Mouse (Mus musculus) urinary bladder, postnatal 14 days (tissue): ENCODE measurements around the gene Tecpr1.

ENCODE experiments used
- DNase-seq: peaks from one replicate; pipeline ENCODE4 v3.0.0; 2021; ENCODE audit warnings: low spot score

Tecpr1 gene

DNA sequence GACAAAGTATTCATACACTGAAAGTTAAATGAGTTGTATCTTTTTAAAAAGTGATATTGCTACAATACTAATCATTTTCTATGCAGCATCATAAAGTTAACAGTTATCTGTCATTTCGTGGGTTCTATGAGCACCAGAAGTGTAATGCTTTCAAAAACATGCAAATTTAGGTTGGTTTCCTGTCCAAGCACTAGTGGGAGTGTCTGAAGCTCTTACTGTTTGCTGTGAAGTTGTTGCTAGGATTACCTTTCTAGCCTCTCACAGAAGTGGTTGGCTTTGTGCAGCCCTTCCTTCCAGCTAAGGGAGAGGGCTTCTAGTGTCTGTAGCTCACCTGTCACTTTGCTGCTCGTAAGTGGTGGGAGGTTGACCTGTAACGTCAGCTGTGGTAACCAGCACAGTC, 57.7 kb downstream of the Tecpr1 start:
- DNase-seq: no peak

DNA sequence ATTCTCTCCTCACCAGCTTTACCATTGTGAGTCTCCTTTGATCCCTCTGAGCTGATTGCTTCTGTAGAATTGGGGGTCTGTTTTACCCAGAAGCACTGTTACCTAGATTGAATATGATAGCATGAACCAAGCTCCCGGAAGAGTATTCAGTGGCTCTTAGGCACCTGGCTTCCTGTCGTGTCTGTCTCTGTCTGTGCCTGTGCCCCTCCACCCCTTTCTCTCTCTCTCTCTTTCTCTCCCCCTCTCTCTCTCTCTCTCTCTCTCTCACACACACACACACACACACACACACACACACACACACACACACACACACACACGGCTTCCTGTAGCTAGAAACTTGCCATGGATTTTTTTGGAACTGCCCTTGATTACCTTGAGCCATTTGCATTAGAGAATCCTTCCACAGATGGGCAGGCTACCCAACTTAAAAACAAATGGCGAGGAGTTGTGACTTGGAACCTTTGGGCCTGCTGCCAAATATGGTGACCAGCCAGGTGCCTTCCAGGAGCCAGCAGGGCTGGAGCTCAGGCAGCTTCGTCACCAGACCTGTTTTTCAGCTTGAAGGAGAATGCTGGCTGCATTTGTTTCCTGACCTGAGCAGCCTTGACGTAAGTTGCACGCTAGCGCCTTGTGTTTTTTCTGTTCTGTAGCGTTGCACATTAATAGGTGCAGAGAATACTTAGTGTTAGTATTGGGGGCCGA, 60.5 kb downstream of the Tecpr1 start:
- DNase-seq: peak; percentile 90

DNA sequence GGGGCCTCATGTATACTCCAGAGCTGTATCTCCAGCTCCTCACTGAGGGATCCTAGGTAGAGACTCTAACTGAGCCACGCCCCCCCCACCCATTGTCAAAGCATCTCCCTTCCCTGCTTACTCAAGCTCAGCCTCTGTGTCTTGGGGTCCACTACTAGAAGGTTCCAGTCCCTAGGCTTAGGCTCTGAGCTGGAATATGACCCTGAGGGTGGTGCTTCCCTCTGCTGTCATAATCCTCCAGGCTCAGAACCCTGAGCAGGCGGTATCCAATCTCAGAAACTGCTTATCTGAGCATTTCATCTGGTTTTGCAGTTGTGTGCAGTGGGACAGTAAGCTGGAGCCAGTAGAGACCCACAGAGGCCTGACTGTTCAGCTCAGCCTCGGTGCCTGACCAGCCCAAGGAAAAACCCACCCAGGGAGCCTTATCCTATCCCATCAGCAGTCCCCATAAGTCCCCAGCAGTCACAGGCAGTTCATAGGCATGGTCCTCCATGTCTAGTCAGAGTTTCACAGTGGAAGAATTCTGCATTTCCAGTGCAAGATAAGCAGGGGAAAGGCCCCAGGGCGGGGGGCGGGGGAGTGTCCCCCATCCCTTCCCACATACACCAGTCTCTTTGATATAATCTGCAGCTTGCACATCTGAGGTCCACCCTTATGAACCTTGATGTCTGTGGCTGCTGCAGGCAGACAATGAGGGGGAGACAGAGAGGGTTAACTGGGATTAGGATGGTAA, 61.2 kb downstream of the Tecpr1 start:
- DNase-seq: no peak

DNA sequence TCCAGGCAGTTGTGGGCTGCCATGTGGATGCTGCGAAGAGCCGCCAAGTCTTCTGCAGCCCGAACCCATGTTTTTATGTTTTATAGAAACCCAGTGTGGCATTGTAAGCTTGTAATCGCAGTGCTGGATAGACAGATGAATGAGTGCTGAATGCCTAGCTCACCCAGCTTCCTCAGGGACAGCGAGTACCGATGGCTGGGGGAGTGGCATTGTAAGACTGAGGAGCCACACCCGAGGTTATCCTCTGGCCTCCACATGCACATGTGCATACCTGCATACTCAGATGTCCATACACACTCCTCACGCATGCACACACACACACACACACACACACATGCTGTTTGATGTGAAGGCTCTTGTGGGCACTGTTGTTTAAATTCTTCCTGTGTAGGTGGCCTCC, 64.3 kb downstream of the Tecpr1 start:
- DNase-seq: peak; percentile 19

DNA sequence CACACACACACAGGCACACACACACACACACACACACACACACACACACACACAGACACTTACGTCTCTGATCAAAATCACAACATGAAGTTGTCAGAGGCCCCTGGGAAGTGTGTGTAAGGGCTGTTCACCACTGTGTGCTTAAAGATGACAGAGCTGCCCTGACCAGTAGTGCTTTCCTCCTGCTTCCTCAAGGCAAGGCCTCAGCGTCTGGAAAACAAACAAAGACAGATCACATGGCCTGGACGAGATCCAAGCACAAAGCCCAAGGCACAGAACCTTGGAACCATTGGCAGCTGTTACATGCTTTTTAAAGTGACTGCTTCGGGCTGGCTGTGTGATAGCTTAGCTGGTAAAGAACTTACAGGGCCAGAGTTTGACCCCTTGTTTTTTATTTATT, 64.8 kb downstream of the Tecpr1 start:
- DNase-seq: peak; percentile 85

DNA sequence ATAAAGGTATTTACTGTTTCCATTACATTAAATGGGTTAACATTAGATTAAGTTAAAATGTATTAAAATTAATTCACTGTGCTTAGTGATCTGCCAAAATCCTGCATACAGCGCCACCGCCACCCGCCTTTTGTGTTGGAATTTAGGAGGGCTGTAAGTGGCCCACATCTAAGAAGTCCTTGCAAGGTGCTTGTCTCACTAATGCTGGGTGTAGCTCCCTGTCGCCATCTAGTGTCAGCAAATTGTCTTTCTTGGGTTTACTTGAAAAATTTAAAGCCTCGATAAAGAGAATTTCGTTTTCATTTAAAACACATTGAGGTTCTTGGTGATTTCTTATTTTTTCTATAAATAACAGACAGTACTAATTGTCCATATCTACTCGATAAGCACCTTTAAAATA, 68.9 kb downstream of the Tecpr1 start:
- peak; percentile 65 for DNase-seq

DNA sequence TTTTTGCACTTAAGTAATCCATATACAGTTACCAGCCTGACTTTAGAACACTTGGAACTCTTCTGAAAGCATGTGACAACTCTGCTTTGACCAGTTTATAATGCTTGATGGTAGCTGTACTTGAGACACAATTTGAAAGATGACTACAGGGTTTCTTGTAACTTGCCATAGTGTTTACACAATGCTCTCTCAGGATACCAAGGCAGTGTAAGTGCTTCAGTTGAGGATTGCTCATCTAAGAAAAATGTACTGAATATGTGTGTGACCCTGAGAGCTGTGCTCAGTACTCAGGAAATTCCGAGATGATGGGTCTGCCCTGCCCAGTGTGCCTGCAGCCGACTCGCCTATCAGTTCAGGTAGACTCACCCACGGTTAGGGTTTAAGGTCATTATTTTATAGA, 72.1 kb downstream of the Tecpr1 start:
- DNase-seq: no peak

DNA sequence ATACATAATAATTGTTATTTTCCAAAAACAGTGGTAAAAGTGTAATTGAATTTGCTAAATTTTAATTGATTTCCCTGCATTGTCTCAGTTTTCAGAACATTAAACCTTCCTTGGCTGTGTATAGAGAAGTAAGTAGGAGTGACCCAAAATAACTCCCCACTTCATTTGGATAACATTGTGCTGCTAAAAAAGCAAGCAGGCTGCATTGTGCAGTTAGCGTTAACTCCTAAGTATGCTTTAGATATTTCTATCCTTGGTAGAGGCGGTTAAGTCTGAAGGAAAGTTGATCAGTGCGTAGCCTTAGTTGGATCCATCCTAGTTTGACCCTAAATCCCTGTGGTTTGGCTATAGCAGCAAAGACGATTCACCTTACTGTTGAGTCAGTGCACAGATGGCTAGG, 73.9 kb downstream of the Tecpr1 start:
- DNase-seq: no peak

DNA sequence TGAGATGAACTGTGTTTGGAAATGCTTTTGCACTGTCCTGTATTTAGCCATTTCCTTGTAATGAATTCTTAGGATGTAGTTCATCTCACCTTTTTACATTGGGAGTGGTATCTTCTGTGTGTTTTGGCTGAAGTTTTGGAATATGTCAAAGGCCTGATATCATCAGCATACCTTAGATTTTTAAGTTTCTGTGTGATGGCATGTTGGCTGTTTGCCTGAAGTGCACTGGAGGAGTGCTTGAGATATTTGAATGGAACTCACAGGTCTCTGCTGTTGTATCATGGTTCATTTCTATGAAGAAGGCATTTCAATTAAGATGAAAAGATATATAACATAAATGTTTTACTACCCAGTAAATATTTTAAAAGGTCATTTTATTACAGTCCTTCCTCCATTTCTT, 76.5 kb downstream of the Tecpr1 start:
- DNase-seq: peak; percentile 34
